Mouse (Mus musculus): Measurements from ENCODE around the gene Tmem43. TPM values are rescaled to one million over a fixed set of nuclear protein-coding genes. Genes with fewer than 3 reads are reported as not detected.

Gene Tmem43
- polyA plus RNA-seq, 1 experiment from 2014 or later: 22.0 TPM

GRCm38 (mm10) chr6:91527227-91527860 is 53.8 kb downstream of the Tmem43 start:
- Histone ChIP-seq H3K27me3 (replicated peaks; ENCODE audit: control insufficient read depth, insufficient read depth, low read length) (no peaks in the 10 kb centered on the region), H3K4me1 (replicated peaks; ENCODE audit: control insufficient read depth, insufficient read depth, low read length) (peaks cover under 1% of the 10 kb centered on the region; the same call in 1 of the 2 replicates), H3K4me2 (replicated peaks; ENCODE audit: low read depth) (no peak overlapping the region), H3K9ac (ENCODE audit: low read depth, low read length) (no peak overlapping the region), H3K27ac (ENCODE audit: low read depth, low read length) (no peak overlapping the region), H3K9me3 (ENCODE audit: control insufficient read depth) (no peaks in the 10 kb centered on the region), H3K36me3 (ENCODE audit: control insufficient read depth, insufficient read depth) (peaks cover 26% of the 10 kb centered on the region), H3K4me3 (ENCODE audit: low read depth, low read length) (no peak overlapping the region)
- peak; percentile 29; the same call in 1 of the 2 replicates for ATAC-seq
- TF ChIP-seq CTCF (IDR thresholded peaks at IDR 0.05; ENCODE audit: low read depth): peak; percentile 86
- WGBS: 37% methylated on average over 5 of the region's 5 CpGs

DNA sequence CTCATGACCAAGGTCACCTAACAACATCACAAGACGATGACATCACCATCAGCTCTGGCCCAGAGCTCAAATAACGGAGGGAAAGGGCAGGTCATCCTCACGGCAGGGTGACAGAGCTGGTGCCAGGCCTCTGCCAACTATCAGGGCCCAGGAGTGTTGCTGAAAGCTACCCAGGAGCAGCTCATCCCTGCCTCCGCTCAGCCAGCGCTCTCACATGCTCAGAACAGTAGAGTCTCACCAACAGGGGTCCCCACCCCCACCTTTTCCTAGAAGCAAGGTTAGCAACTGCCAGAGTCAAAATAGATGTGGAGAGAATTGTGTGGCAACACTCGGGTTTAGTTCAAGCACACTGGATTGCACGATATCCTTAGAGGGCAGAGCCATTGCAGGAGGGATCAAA is 54.8 kb downstream of the Tmem43 start:
- H3K4me3 ChIP-seq (ENCODE audit: low read depth, low read length): no peak overlapping the region
- no peak overlapping the region for H3K27ac ChIP-seq (ENCODE audit: low read depth, low read length)
- peaks cover 18% of the 10 kb centered on the region for H3K36me3 ChIP-seq (ENCODE audit: control insufficient read depth, insufficient read depth)
- ATAC-seq: no peak
- H3K9me3 ChIP-seq (ENCODE audit: control insufficient read depth): no peaks in the 10 kb centered on the region
- TF ChIP-seq CTCF (IDR thresholded peaks at IDR 0.05; ENCODE audit: low read depth): no peak
- peaks cover 7% of the 10 kb centered on the region; the same call in 1 of the 2 replicates for H3K4me1 ChIP-seq (replicated peaks; ENCODE audit: control insufficient read depth, insufficient read depth, low read length)
- no peaks in the 10 kb centered on the region for H3K27me3 ChIP-seq (replicated peaks; ENCODE audit: control insufficient read depth, insufficient read depth, low read length)
- no peak overlapping the region for H3K4me2 ChIP-seq (replicated peaks; ENCODE audit: low read depth)
- WGBS: 75% methylated on average over 7 of the region's 7 CpGs
- H3K9ac ChIP-seq (ENCODE audit: low read depth, low read length): no peak overlapping the region

- WGBS: 92% methylated on average over 8 of the region's 8 CpGs
- Histone ChIP-seq H3K27ac (ENCODE audit: low read depth, low read length) (no peak overlapping the region), H3K4me3 (ENCODE audit: low read depth, low read length) (no peak overlapping the region), H3K9ac (ENCODE audit: low read depth, low read length) (no peak overlapping the region), H3K36me3 (ENCODE audit: control insufficient read depth, insufficient read depth) (no peaks in the 10 kb centered on the region), H3K4me1 (replicated peaks; ENCODE audit: control insufficient read depth, insufficient read depth, low read length) (peaks cover 11% of the 10 kb centered on the region; the same call in 1 of the 2 replicates), H3K27me3 (replicated peaks; ENCODE audit: control insufficient read depth, insufficient read depth, low read length) (no peaks in the 10 kb centered on the region), H3K9me3 (ENCODE audit: control insufficient read depth) (no peaks in the 10 kb centered on the region), H3K4me2 (replicated peaks; ENCODE audit: low read depth) (no peak overlapping the region)
- no peak for ATAC-seq
- TF ChIP-seq CTCF (IDR thresholded peaks at IDR 0.05; ENCODE audit: low read depth): no peak
Observed at GRCm38 (mm10) chr6:91530673-91531072, 57.2 kb downstream of the Tmem43 start.

DNA sequence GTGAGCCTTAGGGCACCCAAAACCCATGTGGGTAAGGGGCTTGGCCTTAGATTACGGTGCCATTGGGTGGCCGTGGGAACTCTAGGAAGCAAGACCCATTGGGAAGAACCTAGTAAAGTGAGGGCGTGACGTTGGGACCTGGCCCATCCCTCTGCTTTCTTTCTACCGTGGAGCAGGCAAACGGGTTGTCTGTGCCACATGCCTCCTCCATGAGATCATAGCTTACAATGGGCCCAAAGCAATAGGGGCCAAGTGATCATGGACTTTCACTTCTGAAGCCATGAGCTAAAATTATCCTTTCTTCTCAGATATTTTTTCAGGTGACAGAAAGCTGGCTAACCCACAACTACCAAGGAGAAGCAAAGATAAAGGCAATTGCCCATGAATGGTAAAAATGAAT is 57.8 kb downstream of the Tmem43 start:
- Histone ChIP-seq H3K9me3 (ENCODE audit: control insufficient read depth) (no peaks in the 10 kb centered on the region), H3K36me3 (ENCODE audit: control insufficient read depth, insufficient read depth) (no peaks in the 10 kb centered on the region), H3K4me3 (ENCODE audit: low read depth, low read length) (no peak overlapping the region), H3K27me3 (replicated peaks; ENCODE audit: control insufficient read depth, insufficient read depth, low read length) (no peaks in the 10 kb centered on the region), H3K4me2 (replicated peaks; ENCODE audit: low read depth) (no peak overlapping the region), H3K27ac (ENCODE audit: low read depth, low read length) (no peak overlapping the region), H3K4me1 (replicated peaks; ENCODE audit: control insufficient read depth, insufficient read depth, low read length) (peaks cover 11% of the 10 kb centered on the region; the same call in 1 of the 2 replicates), H3K9ac (ENCODE audit: low read depth, low read length) (no peak overlapping the region)
- WGBS: 42% methylated on average over 6 of the region's 6 CpGs
- TF ChIP-seq CTCF (IDR thresholded peaks at IDR 0.05; ENCODE audit: low read depth): no peak
- ATAC-seq: no peak

- Histone ChIP-seq H3K4me1 (replicated peaks; ENCODE audit: control insufficient read depth, insufficient read depth, low read length) (peaks cover 13% of the 10 kb centered on the region; the same call in 1 of the 2 replicates), H3K27ac (ENCODE audit: low read depth, low read length) (no peak overlapping the region), H3K36me3 (ENCODE audit: control insufficient read depth, insufficient read depth) (no peaks in the 10 kb centered on the region), H3K4me3 (ENCODE audit: low read depth, low read length) (no peak overlapping the region), H3K9ac (ENCODE audit: low read depth, low read length) (no peak overlapping the region), H3K9me3 (ENCODE audit: control insufficient read depth) (no peaks in the 10 kb centered on the region), H3K4me2 (replicated peaks; ENCODE audit: low read depth) (no peak overlapping the region), H3K27me3 (replicated peaks; ENCODE audit: control insufficient read depth, insufficient read depth, low read length) (no peaks in the 10 kb centered on the region)
- WGBS: 40% methylated on average over 6 of the region's 6 CpGs
- ATAC-seq: no peak
- TF ChIP-seq CTCF (IDR thresholded peaks at IDR 0.05; ENCODE audit: low read depth): no peak
Observed at GRCm38 (mm10) chr6:91532661-91533060, 59.2 kb downstream of the Tmem43 start.

DNA sequence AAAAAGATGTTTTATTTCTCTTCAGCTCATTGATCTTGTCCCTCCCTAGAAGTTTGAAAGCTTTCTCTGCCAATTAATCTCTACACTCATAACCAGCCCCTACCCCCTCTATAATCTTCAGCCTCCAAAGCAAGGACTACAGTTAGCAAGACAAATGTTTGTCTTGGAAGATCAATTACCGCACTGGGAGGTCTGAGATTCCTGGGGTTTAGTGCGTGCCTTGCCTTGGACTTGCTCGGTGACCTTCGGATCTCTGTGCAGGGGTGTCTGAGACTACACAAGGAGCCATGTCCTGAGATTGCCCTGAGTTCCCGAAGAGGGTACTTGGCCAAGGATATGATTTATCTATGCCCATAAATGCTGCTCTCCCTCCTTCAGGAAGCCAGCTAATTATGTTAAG is 59.9 kb downstream of the Tmem43 start:
- Histone ChIP-seq H3K4me3 (ENCODE audit: low read depth, low read length) (no peak overlapping the region), H3K4me1 (replicated peaks; ENCODE audit: control insufficient read depth, insufficient read depth, low read length) (peaks cover 13% of the 10 kb centered on the region; the same call in 1 of the 2 replicates), H3K9me3 (ENCODE audit: control insufficient read depth) (no peaks in the 10 kb centered on the region), H3K9ac (ENCODE audit: low read depth, low read length) (no peak overlapping the region), H3K36me3 (ENCODE audit: control insufficient read depth, insufficient read depth) (no peaks in the 10 kb centered on the region), H3K4me2 (replicated peaks; ENCODE audit: low read depth) (no peak overlapping the region), H3K27ac (ENCODE audit: low read depth, low read length) (no peak overlapping the region), H3K27me3 (replicated peaks; ENCODE audit: control insufficient read depth, insufficient read depth, low read length) (no peaks in the 10 kb centered on the region)
- TF ChIP-seq CTCF (IDR thresholded peaks at IDR 0.05; ENCODE audit: low read depth): no peak
- 13% methylated on average over 5 of the region's 5 CpGs for WGBS
- peak; percentile 19; the same call in 1 of the 2 replicates for ATAC-seq
